Mouse (Mus musculus) liver, embryonic 14.5 days (tissue): ENCODE data around the gene Cdpf1. TPM values are rescaled to one million over a fixed set of nuclear protein-coding genes. Genes with fewer than 3 reads are reported as not detected.
A peak's percentile ranks its signal among the peaks of the same experiment; 100 is the strongest.

Experiments used
- ATAC-seq: fragments of 200-750 bp; cut with Nextera tagmentation; 2 replicates; pipeline ENCODE4 v1.8.0; 2017; ENCODE audit warnings: moderate number of reproducible peaks, mild to moderate bottlenecking, moderate library complexity; ENCODE audit not compliant: insufficient read depth
- DNase-seq, 3 experiments: peaks; one replicate each; pipeline ENCODE4 v3.0.0-alpha.2; 2012 to 2013; ENCODE audit warnings: low read depth in 3 of 3, low spot score in 3 of 3
- H3K27ac ChIP-seq: fragments of 300-500 bp; sonication (generic); 2 replicates; pipeline ENCODE4 v1.5.1; 2014; ENCODE audit warnings: moderate library complexity, mild to moderate bottlenecking, control low read depth, inconsistent platforms
- H3K27me3 ChIP-seq: fragments of 300-500 bp; sonication (generic); 2 replicates; pipeline ENCODE4 v1.6.1; 2014; ENCODE audit warnings: mild to moderate bottlenecking, low read length, moderate library complexity; ENCODE audit not compliant: control insufficient read depth, insufficient read depth
- H3K36me3 ChIP-seq: fragments of 300-500 bp; sonication (generic); replicated peaks from 2 replicates; pipeline ENCODE4 v1.6.1; 2014; ENCODE audit warnings: low read depth; ENCODE audit not compliant: control insufficient read depth, insufficient read depth
- H3K4me1 ChIP-seq, 2 experiments: fragments of 200-500 bp in 1 of 2; fragments of 300-500 bp in 1 of 2; sonication (generic) in 1 of 2; replicated peaks; 2 replicates each; pipeline ENCODE4 v1.6.1; 2012 to 2014; ENCODE audit warnings: antibody characterized with exemption in 1 of 2, inconsistent platforms in 1 of 2, low read length in 1 of 2; ENCODE audit not compliant: control insufficient read depth in 2 of 2, insufficient read depth in 2 of 2
- H3K4me2 ChIP-seq: fragments of 300-500 bp; sonication (generic); 2 replicates; pipeline ENCODE4 v1.6.1; 2014; ENCODE audit warnings: low read depth, mild to moderate bottlenecking, control low read depth, moderate library complexity
- H3K4me3 ChIP-seq, 2 experiments: fragments of 200-500 bp in 1 of 2; fragments of 300-500 bp in 1 of 2; sonication (generic) in 1 of 2; 2 replicates each; pipeline ENCODE4 v1.5.1; 2012 to 2014; ENCODE audit warnings: low read depth in 2 of 2, low read length in 2 of 2, mild to moderate bottlenecking in 2 of 2, control low read depth in 1 of 2, inconsistent platforms in 1 of 2, moderate library complexity in 1 of 2; ENCODE audit not compliant: insufficient read depth in 1 of 2
- H3K9ac ChIP-seq: fragments of 300-500 bp; sonication (generic); replicated peaks from 2 replicates; pipeline ENCODE4 v1.6.1; 2014; ENCODE audit warnings: mild to moderate bottlenecking, control low read depth, moderate library complexity
- H3K9me3 ChIP-seq: fragments of 300-500 bp; sonication (generic); 2 replicates; pipeline ENCODE4 v1.6.1; 2016; ENCODE audit warnings: low read length, mixed read lengths; ENCODE audit not compliant: control insufficient read depth
- CTCF ChIP-seq: IDR thresholded peaks from 2 replicates; pipeline ENCODE4 v1.5.1; 2016; ENCODE audit warnings: antibody characterized with exemption, low read depth, control low read depth
- EP300 ChIP-seq: IDR thresholded peaks from 2 replicates; pipeline ENCODE4 v1.6.1; 2016; ENCODE audit warnings: antibody characterized with exemption, low read depth
- WGBS: fragments of 180-500 bp; shearing (Covaris S2); extraction: QIAGEN DNeasy Blood & Tissue Kit; methylation state at CpG from one replicate; pipeline ENCODE4 v1.1.7; 2014; ENCODE audit not compliant: insufficient replicate concordance; 5-methylcytosine and 5-hydroxymethylcytosine counted together
- polyA plus RNA-seq, 2 experiments: library from polyadenylated mRNA; depleted of rRNA in 1 of 2; stranded (reverse) in 1 of 2; unstranded in 1 of 2; fragments of >200 nt; fragmentation: Nextera tagmentation in 1 of 2; extraction: Ambion mirVana in 1 of 2; gene quantifications; 2 replicates each; pipeline versions ENCODE4 v1.2.1 to v1.2.3; 2012 to 2014

The Cdpf1 gene
- polyA plus RNA-seq, 2 experiments = 15.7 to 23.7 TPM

GRCm38 (mm10) chr15:85809091-85809490, 2.4 kb downstream of the Cdpf1 start:
- no peak overlapping the region for H3K9ac ChIP-seq

GRCm38 (mm10) chr15:85808434-85808833, 3.1 kb downstream of the Cdpf1 start:
- Histone ChIP-seq H3K27me3 (no peaks in the 10 kb centered on the region), H3K4me2 (no peak overlapping the region), H3K36me3 (no peaks in the 10 kb centered on the region), H3K4me3 (no peak overlapping the region), H3K27ac (no peak overlapping the region), H3K9me3 (no peaks in the 10 kb centered on the region), H3K4me1 (peaks cover 18% of the 10 kb centered on the region in 2 experiments), H3K9ac (no peak overlapping the region)
- ATAC-seq (no peak), DNase-seq (no peak)
- WGBS = 70% methylated on average over 8 of the region's 8 CpGs
- no peak for TF ChIP-seq EP300
- TF ChIP-seq CTCF = 0 out of 2 replicates have a peak, but pooled peaks have one; percentile 24

More at GRCm38 (mm10) chr15:85809091-85809490, 2.4 kb downstream of the Cdpf1 start:
- WGBS = 61% methylated on average over 12 of the region's 12 CpGs
- TF ChIP-seq EP300 (0 out of 2 replicates have a peak, but pooled peaks have one; percentile 15), CTCF (no peak)
- DNase-seq = no peak
- ATAC-seq = no peak
- Histone ChIP-seq H3K27ac (no peak overlapping the region), H3K4me2 (no peak overlapping the region), H3K4me1 (peaks cover 21 to 24% of the 10 kb centered on the region in 2 experiments), H3K9me3 (no peaks in the 10 kb centered on the region), H3K4me3 (no peak overlapping the region), H3K27me3 (no peaks in the 10 kb centered on the region), H3K36me3 (no peaks in the 10 kb centered on the region)

GRCm38 (mm10) chr15:85808031-85808430, 3.5 kb downstream of the Cdpf1 start:
- Histone ChIP-seq H3K27me3 (no peaks in the 10 kb centered on the region), H3K4me1 (peaks cover 14 to 15% of the 10 kb centered on the region in 2 experiments), H3K9me3 (no peaks in the 10 kb centered on the region), H3K27ac (no peak overlapping the region), H3K4me2 (no peak overlapping the region), H3K4me3 (no peak overlapping the region), H3K9ac (no peak overlapping the region), H3K36me3 (no peaks in the 10 kb centered on the region)
- WGBS = 61% methylated on average over 6 of the region's 6 CpGs
- DNase-seq (no peak), ATAC-seq (no peak)
- TF ChIP-seq CTCF (no peak), EP300 (no peak)

- Histone ChIP-seq H3K36me3 (no peaks in the 10 kb centered on the region), H3K4me1 (peaks cover 14 to 15% of the 10 kb centered on the region in 2 experiments), H3K4me3 (no peak overlapping the region), H3K9me3 (no peaks in the 10 kb centered on the region), H3K9ac (no peak overlapping the region), H3K27ac (no peak overlapping the region), H3K27me3 (no peaks in the 10 kb centered on the region), H3K4me2 (no peak overlapping the region)
- 73% methylated on average over 4 of the region's 4 CpGs for WGBS
- ATAC-seq (no peak), DNase-seq (no peak)
- no peak for TF ChIP-seq CTCF
- TF ChIP-seq EP300 = no peak
Observed at GRCm38 (mm10) chr15:85807404-85807803, 4.1 kb downstream of the Cdpf1 start.

- Histone ChIP-seq H3K9me3 (no peaks in the 10 kb centered on the region), H3K4me3 (no peak overlapping the region), H3K27me3 (no peaks in the 10 kb centered on the region), H3K36me3 (no peaks in the 10 kb centered on the region), H3K4me2 (no peak overlapping the region), H3K27ac (no peak overlapping the region), H3K4me1 (peaks cover 9 to 12% of the 10 kb centered on the region in 2 experiments), H3K9ac (no peak overlapping the region)
- 59% methylated on average over 4 of the region's 4 CpGs for WGBS
- ATAC-seq (no peak), DNase-seq (no peak)
- TF ChIP-seq EP300 (no peak), CTCF (no peak)
Observed at GRCm38 (mm10) chr15:85806886-85807285, 4.6 kb downstream of the Cdpf1 start.
